Mouse (Mus musculus) lung, adult 2 months (tissue): Measurements from ENCODE around the gene Mical3.

Source experiments
- CTCF ChIP-seq: fragments of 200-500 bp; IDR thresholded peaks from 2 replicates; pipeline ENCODE4 v1.5.1; 2011; ENCODE audit warnings: mild to moderate bottlenecking, low read length, control low read depth; ENCODE audit not compliant: insufficient read depth
- POLR2A ChIP-seq: fragments of 200-500 bp; IDR thresholded peaks from 2 replicates; pipeline ENCODE4 v1.6.1; 2011; ENCODE audit warnings: low read depth, mild to moderate bottlenecking, control low read depth, low read length, borderline replicate concordance; ENCODE audit errors: extremely low read depth

DNA sequence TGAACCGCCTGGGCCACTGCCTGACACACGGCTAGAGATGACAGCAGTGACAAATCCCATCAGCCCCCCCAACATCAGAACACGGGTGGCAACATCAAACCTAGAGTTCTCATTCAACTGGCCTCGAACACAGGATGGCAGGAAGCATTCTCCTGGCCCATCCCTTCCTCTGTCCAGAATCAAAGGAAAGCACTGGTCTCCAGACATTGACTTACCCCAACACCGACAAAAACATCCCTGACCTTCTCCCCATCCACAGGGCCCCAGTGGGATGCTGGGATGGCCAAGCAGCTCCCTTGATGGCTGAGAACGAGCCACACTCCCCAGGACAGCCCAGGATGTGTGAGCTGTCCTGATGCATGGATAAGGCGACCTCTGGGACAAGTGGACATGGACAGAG lies 57.5 kb downstream of the Mical3 start:
- no peak for TF ChIP-seq CTCF
- no peak for TF ChIP-seq POLR2A
